Mouse (Mus musculus) CH12.LX (cell line): ENCODE results near the gene Trim24.

ENCODE experiments used
- CTCF ChIP-seq, 2 experiments: IDR thresholded peaks in 1 of 2; conservative IDR thresholded peaks in 1 of 2; 2 replicates each; pipeline ENCODE4 v1.5.1; 2011 to 2012; ENCODE audit warnings: low read depth in 2 of 2, low read length in 2 of 2, improper control_type of control experiment in 1 of 2, inconsistent platforms in 1 of 2, mild to moderate bottlenecking in 1 of 2, moderate library complexity in 1 of 2
- EP300 ChIP-seq: IDR thresholded peaks from 2 replicates; pipeline ENCODE4 v1.6.1; 2011; ENCODE audit warnings: low read length, improper control_type of control experiment
- JUN ChIP-seq: IDR thresholded peaks from 2 replicates; pipeline ENCODE4 v1.6.1; 2011; ENCODE audit warnings: low read depth, mild to moderate bottlenecking, low read length, improper control_type of control experiment, moderate library complexity; ENCODE audit not compliant: insufficient read depth
- MAZ ChIP-seq: IDR thresholded peaks from 2 replicates; pipeline ENCODE4 v1.6.1; 2012; ENCODE audit warnings: low read depth, mild to moderate bottlenecking, inconsistent platforms, low read length, improper control_type of control experiment, moderate library complexity
- MEF2A ChIP-seq: IDR thresholded peaks from 2 replicates; pipeline ENCODE4 v1.6.1; 2014; ENCODE audit warnings: low read depth, mild to moderate bottlenecking, inconsistent platforms, low read length, improper control_type of control experiment, borderline replicate concordance
- MXI1 ChIP-seq: IDR thresholded peaks from 2 replicates; pipeline ENCODE4 v1.6.1; 2011; ENCODE audit warnings: mild to moderate bottlenecking, low read depth, low read length, improper control_type of control experiment
- POLR2A ChIP-seq: IDR thresholded peaks from 2 replicates; pipeline ENCODE4 v1.6.1; 2011; ENCODE audit warnings: low read depth, mild to moderate bottlenecking, improper control_type of control experiment, low read length
- USF2 ChIP-seq: conservative IDR thresholded peaks from 2 replicates; pipeline ENCODE4 v1.6.1; 2011; ENCODE audit warnings: low read depth, low read length, improper control_type of control experiment
- ZMIZ1 ChIP-seq: IDR thresholded peaks from 2 replicates; pipeline ENCODE4 v1.6.1; 2012; ENCODE audit warnings: low read depth, mild to moderate bottlenecking, inconsistent platforms, low read length, improper control_type of control experiment

DNA sequence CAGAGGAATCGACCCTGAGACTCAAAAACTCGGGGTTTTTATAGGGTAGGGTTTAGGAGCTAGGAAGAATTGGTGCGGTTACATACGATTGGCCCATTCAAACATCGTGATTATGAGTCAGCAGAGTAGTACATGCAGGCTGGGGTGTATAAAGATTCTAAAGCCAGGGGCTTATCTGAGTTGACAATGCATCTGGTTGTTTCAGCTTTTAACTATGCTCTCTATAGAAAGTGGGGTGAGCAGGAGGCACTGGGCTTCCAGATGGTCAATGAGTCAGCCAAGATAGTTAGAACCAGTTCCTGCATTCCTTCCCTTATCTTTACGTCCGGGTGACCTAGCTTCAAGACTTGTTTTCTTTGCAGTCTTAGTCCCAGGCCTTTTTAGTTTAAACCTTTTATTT lies 7.7 kb upstream of the Trim24 start:
- TF ChIP-seq POLR2A (no peak), CTCF (conservative IDR thresholded peaks at IDR 0.05 in 1 of 2, IDR thresholded peaks at IDR 0.05 in 1 of 2; ENCODE audit: low read depth in 2 of 2, low read length in 2 of 2) (no peak), JUN (no peak), MXI1 (no peak), EP300 (no peak), ZMIZ1 (no peak), MAZ (no peak), USF2 (no peak), MEF2A (no peak)
